Mouse (Mus musculus) heart, adult 2 months (tissue): ENCODE data around the gene Khk.

Experiments
- CTCF ChIP-seq: fragments of 200-600 bp; IDR thresholded peaks from 2 replicates; pipeline ENCODE4 v1.8.1; 2022; ENCODE audit warnings: antibody characterized with exemption, mild to moderate bottlenecking, moderate library complexity
- EP300 ChIP-seq: fragments of 200-500 bp; IDR thresholded peaks from 2 replicates; pipeline ENCODE4 v1.6.1; 2011; ENCODE audit warnings: low read depth, low read length, control low read depth; ENCODE audit not compliant: insufficient read depth

DNA sequence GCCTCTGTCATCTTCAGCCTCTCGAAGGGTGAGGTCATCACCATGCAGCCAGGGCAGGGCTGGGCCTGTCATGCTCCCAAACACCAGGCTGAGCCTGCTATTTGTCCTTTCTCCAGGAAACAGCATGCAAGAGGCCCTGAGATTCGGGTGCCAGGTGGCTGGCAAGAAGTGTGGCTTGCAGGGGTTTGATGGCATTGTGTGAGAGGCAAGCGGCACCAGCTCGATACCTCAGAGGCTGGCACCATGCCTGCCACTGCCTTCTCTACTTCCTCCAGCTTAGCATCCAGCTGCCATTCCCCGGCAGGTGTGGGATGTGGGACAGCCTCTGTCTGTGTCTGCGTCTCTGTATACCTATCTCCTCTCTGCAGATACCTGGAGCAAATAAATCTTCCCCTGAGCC lies 9.6 kb downstream of the Khk start:
- TF ChIP-seq EP300 (no peak), CTCF (no peak)
